Mouse (Mus musculus): ENCODE results near the gene Slc6a2.
A peak's percentile ranks its signal among the peaks of the same experiment; 100 is the strongest.

Slc6a2 gene

DNA sequence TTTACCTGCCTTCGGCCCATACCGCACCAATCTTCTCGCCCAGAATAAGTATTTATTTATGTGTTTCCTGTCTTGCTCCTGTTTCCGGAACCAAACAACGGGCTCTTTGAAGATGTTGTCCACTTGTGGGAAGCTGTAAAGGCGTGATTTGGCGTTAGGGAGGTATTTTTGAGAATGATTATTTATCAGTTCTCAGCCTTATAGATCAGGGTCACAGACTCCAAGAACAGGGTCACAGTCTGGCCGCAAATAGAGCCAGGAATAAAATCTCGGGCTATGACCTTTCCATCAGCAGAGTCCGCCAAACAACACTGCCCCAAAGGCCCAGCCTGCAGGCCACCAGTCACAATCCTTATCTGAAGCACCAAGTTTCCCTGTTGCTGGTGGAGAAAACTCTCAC lies at the start of gene Slc6a2:
Slc6a2 (plus strand) TSS at position 301 of the 400 bp plus-strand sequence.
- DNase-seq (ENCODE audit: low spot score) = no peak

DNA sequence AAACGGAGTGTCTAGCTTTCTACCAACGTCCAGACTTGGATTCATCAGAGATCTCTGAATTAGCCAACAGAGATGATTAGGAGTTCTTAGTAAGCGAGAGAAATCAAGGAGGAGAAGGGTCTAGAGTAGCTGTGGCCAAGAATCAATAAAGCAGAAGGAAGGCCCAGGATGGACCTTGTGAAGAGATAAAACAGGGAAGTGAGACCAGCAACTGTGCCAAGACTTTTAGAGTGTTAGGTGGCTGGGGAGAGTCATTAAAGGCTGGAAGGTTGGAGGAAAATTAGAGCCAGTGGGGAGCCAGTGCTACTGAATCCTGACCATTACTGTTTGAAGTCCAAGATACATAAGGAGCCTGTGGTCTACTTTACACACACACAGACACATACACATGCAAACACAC lies 48.4 kb upstream of the Slc6a2 start:
- no peak for DNase-seq (ENCODE audit: low spot score)

DNA sequence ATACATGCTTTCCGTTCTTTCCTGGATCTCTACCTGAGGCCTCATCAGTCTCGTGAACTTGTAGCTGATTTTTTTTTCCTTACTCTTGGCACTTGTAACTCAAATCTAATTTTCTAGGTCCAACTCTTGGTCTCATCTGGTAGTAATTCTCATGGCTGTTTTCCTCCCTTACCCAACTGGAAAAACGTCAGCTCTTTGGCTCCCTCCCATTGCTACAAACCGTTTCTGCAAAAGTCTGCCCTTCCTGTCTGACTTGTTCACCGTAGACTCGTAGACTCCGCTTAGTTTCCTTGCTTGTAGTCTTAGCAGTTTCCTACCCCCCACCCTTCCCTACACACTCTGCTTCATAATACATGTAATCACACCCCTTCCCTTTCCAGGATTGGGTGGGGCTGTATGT lies 46.5 kb upstream of the Slc6a2 start:
- DNase-seq (ENCODE audit: low spot score) = no peak

DNA sequence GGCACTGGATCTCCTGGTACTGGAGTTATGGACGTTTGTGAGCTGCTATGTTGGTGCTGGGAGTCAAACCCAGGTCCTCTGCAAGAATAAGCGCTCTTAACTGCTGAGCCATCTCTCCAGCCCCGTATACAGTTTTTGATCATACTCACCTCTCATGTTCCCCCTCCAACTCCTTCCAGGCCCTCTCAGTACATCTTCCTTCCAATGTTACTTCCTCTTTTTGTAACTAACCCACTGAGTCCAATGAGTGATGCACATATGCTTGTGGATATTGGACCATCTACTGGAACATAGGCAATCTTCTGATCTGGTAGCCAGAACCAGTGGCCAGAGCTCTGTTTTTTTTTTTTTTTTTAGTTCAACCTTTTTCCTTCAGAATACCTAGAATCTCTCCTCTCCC lies 43.8 kb upstream of the Slc6a2 start:
- no peak for DNase-seq (ENCODE audit: low spot score)

DNA sequence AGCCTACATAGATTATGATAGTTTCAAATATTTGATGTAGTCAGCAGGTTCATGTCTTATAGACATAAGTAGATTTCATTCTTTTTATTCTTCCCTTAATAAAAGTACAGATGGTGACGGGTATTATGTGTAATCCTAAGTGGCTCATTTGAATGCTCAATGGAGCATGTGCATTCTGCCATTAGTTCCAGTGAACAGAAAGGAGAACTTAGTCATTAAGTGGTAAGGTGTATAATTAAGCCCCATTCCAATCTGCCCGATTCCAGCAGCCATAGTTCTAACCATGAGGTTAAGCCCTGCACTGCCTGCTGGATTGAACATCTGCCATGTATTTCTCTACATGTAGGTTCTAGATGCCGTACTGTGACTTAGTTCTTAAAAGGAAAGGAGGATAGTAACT lies 38.1 kb upstream of the Slc6a2 start:
- DNase-seq (ENCODE audit: low spot score) = no peak

DNA sequence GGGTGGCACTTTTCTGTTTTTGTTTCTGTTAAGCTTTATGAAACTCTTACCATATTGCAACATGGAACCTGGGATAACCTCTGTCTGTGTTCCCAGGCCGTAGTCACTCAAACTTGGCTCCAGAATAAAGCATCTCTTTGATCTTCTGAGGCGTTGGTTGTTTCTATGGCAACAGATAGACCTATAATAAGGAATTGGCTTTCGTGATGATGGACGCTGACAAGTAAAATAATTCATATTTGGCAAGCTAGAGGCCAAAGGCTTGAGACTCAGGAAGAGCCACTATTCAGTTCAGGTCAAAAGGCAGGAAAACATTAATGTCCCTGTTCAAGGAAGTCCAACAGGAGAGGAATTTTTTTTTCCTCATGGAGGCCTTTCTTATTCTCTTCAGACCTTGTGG lies 30.9 kb upstream of the Slc6a2 start:
- peak; percentile 15 for DNase-seq (ENCODE audit: low spot score)

DNA sequence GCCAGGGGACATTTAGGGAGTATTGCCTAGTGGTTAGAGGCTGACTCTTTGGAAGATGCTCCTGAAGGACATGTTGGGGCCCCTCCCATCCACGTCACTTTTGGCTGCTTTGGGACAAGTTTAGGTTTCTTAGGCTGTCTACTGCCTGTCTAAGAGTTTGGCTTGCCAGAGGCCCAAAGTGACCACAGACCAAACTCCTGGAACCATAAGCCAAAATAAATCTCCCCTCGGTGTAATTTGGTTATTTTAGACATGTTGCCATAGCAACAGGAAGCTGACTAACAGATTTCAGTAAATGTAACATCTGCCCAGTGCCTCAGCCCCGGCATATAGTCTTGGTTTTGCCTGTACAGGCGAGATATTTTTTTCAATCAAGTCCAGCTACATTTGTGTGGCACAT lies 21.8 kb upstream of the Slc6a2 start:
- DNase-seq (ENCODE audit: low spot score) = no peak

DNA sequence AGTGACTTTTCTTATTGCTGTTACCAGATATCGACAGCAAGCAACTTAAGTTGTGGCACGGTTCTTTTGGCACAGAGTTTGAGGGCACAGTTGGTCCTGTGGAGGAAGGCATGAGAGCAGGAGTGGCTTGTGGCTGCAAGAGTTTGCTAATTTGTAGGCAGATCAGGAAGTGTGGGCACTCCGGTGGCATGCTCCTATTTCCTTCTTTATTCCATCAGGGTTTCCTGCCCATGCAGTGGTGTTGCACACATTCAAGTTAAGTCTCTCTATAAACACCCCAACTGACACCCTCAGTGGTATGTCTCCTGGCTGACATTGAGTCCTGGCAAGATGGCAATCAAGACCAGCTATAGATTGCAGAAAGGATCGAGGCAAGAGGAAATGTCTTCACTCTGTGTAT lies 10.8 kb upstream of the Slc6a2 start:
- no peak for DNase-seq (ENCODE audit: low spot score)

DNA sequence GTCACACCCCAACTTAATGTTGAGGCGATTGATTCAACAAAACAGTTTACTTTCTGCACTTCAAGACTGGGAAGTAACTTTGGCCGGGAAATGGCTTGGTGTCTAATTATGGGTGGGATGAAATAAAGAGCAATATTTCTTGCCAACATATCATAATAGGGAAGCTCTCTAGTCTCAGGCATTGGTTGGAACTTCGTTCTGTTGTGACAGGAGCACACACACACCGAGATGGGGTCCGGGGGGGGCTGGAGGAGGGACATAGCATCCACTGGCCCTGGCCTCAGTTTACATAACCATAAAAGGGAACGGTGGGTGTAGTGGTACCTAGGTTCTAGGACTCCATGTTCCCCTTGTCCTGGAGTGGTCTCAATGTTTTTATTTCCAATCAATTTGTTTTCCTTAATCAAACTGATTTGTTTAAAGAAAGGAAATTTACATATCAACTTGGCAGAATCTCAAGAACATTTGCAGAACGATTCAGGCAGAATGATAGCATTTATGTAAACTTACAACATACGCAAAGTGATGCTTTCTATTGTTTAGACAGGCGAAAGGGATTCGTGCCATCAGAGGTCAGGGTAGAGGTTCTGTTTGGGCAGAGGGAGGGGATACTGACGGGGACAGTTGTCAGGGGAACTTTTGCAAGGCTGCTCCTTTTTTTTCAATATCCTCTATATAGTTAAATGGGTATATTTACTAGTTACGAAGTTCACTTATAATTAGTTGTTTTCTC lies 9.1 kb upstream of the Slc6a2 start:
- no peak for DNase-seq (ENCODE audit: low spot score)

DNA sequence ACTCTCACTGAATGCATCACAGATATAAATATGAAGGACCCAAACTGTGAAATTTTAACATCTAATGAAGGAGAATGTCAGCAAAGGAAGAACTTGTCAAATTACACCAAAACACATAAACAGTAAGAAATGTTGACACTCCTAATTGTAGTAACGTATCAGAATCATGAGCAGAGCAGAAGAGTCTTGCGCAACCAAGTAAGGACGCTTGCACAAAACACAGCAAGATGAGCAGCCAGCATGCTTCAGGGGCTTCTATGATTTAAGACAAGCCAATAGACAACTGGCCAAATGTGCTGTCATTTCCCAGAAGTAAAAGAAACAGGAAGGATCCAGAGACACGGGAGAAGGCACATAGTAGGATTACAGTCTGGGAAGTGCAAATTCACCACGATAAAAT lies 5.8 kb upstream of the Slc6a2 start:
- DNase-seq (ENCODE audit: low spot score) = no peak

DNA sequence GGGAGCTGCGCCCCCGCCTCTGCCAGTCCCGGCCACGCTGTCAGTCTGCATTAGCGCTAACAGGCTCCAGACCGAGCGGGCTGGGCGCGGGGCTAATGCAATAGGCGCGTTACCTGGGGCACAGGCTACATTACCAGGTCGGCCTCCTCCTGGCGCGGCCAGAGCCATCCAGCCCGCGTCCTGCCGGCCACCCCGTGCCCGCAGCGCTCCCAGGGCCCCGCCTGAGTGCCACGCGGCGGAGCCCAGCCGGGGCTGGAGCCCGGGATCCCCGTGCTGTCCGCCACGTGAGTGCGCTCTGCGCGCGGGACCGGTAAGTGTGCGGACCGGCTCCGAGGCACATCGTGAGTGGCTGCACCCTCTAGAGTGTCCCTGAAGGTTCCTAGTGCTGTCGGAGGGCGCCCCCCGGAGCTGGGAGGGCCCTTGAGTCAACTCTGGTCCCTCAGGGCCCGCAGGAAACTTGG lies 602 bp downstream of the Slc6a2 start:
- DNase-seq (ENCODE audit: low spot score) = peak; percentile 12

DNA sequence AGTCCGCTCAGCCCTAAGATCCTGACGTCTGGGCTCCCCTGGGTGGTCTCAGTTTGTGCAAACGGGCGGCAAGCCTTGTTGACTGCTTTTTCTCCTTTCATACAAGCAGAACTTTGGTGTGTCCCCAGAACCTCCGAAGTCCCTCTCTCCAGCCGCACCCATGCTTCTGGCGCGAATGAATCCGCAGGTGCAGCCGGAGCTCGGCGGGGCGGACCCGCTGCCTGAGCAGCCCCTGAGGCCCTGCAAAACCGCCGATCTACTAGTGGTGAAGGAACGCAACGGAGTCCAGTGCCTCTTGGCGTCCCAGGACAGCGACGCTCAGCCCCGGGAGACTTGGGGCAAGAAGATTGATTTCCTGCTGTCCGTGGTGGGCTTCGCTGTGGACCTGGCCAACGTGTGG lies 1.2 kb downstream of the Slc6a2 start:
- DNase-seq (ENCODE audit: low spot score) = peak; percentile 24

DNA sequence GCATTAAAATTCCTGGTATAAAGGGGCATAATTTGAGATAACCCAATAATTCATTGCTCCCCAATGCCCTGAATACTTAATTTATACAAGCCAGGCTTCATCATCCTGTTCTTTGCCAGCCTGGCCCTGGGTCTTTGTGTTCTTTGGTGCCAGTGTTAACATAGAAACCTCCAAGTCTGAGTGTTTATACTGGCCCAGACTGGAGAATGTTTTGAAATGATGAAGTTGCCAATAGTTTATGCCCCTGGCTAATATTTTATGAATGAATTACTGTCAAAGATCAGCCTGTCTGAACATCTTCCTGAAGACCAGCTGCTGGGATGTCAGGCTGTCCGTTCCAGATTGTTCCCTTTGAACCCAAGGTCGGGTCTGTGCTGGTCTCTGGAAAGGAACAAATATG lies 4.7 kb downstream of the Slc6a2 start:
- no peak for DNase-seq (ENCODE audit: low spot score)

DNA sequence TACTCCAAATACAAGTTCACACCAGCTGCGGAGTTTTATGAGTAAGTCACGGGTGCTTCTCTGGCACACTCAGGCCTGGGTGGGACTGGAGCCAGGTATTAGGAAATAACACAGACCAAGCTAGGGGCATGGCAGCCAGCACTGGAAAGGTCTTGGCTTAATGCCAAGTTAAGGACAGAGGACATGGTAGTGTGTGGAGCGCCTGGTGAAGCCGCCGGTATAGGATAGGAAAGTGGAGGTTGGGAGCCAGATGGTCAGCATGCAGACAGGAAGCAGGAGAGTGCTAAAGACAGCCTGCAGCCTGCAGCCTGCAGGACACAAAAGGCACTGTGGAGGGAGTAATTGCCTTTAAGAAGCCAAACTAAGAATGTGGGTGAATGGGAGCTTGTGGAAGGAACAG lies 13.1 kb downstream of the Slc6a2 start:
- no peak for DNase-seq (ENCODE audit: low spot score)

DNA sequence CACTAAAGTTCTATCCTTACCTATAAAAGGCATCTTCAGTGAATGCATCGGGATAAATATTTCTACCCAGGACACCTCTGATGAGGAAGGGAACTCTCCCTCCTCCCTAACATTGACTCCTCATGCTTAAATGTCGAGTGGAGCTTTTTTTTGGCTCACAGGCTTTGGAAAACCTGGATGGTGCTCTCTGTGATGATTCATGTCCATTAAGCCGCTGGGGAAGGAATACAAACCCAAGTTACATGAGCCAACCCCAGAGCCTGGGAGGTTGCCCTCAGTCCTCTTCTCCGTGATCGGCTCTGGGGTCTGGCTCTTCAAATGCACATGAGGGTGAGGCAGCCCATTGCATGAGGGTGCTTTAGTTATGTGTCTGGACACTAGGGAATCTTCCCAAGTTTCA lies 16.8 kb downstream of the Slc6a2 start:
- no peak for DNase-seq (ENCODE audit: low spot score)

DNA sequence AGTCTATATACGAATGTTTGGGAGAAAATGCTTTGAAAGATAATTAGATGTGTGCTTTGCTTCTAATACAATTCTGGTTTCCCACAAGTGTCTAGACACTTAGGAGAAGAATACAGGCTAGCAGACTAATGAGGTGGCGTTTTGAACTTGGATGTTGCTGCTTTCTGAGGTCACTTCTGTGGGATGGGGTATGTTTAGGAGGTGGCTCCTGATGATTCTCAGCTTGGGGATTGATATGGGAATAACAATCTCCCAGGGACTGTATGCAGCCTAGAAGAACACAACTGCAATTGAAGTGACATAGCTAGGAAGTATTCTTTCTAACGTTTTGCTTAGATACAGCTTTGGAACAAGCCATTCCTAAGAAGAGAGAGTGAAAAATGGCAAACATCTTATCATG lies 22.6 kb downstream of the Slc6a2 start:
- DNase-seq (ENCODE audit: low spot score) = no peak

DNA sequence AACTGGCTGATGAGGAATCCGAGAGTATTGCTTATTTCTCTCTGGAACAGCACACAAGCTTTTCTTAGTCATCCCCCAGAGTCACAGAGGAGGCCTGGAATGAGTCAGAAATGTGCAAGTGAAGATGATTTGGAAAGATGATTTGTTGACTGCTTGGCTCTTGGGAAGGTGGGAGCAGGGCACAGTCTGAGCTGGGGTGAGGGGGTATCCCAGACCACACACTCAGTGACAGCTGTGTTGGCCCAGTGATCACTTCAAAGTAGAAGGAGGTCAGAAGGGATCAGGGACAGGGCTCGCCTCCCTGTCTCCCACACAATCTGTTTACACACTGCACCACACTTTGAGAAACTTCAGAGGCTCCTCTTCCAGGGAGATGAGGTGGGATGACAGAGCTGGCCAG lies 24.5 kb downstream of the Slc6a2 start:
- no peak for DNase-seq (ENCODE audit: low spot score)

DNA sequence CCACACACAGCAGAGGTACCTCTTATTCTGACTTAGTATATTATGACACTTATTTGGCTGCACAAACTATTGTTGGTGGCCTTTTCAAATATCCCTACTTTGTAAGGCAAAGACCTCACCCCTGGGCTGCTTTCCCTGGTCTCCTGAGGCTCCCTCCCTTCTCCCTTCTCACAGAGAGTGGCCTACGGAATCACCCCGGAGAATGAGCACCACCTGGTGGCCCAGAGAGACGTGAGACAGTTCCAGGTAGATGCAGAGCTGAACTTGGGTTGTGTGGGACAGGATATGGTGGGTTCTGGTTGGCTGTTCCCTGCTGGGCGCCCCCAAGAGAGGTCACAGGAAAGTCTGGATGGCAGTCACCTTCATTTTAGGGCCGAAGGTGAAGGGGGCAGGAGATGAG lies 37.0 kb downstream of the Slc6a2 start:
- DNase-seq (ENCODE audit: low spot score) = peak; percentile 47

DNA sequence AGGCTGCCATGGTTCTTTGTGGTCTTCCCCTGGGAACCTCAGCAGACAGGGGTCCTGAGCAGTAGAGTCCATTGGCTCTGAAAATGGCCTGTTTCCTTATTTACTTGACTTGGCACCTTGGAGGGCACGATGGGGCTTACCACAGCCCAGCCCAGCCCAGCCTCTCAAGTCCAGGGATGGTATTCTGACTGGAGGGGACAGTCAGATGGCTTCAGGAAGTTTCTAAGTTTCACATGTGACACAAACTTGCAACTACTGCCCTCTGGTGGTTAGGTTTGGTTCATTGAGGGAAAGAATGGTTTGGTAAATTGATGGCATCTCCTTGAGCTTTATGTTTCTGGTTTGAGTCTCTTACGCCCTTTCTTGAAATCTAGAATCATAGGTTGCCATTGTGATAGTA lies 38.7 kb downstream of the Slc6a2 start:
- DNase-seq (ENCODE audit: low spot score) = peak; percentile 90

DNA sequence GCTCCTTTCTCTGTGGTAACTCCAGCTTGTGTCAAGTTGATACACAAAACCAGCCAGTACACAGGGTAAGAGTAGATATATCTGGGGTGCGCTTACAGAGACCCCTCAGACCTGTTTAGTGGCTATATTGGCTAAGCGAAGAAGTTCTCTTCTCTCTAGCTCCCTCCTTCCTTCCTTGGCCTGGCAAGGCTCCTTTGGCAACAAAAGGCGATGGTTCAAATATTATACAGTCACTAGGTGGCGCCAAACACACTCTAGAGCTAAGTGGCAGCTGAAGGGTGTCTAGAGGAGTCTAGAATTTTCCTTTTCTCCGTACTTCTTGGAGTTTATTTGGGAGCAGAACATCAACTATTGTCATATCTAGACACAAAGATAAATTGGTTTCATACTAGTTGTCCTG lies 50.4 kb downstream of the Slc6a2 start:
- peak; percentile 91 for DNase-seq (ENCODE audit: low spot score)

DNA sequence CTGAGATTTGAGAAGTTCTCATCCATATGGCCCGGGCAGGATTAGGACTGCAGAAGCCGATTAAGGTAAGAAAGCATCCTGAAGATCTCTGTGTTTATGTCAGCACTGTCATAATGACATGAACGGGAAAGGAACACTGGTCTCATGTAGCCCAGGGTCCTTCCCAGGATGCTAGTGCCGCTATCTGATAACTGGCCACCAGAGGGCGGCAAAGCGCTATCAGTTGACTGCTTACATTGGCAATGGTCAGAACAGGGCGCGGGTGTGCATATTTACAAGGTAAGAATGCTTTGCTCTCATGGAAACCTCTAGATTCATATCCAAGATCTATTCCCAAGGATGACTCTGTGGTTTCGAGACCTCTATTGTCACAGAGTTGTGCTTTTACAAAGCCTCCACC lies 51.6 kb downstream of the Slc6a2 start:
- DNase-seq (ENCODE audit: low spot score) = peak; percentile 95

DNA sequence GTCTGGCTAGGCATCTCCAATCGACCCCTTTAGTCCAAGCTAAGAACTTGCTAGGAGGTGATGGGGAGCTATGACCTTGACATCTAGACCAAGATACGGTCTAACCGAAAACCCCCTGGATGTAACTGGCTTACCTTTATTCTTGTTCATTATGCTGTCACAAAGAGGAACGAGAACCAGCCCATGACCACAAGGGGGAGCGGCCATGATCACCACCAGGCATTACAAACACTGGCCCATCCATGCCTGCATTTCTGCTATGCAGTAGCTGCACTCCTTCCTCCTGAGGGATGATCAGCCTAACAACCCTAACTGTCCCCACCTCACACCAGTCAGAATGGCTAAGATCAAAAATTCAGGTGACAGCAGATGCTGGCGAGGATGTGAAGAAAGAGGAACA lies 52.3 kb downstream of the Slc6a2 start:
- no peak for DNase-seq (ENCODE audit: low spot score)

DNA sequence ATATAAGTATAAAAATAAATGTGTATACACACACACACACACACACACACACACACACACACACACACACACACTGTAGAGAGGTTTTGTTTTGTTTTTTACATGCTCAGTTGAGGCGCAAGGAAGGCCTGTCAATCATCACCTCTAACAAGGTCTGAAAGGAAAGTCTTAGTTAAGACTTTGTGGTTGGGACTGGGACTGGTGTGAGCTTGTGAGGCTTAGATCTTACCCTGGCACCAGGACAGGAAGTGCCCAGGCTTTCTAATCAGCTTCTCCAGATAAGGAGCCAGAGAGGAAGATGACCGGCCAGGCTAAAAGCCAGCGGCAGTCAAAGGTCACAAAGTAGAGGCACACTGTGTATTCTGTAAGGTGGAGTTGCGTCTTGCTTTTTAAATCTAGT lies 54.4 kb downstream of the Slc6a2 start:
- no peak for DNase-seq (ENCODE audit: low spot score)

DNA sequence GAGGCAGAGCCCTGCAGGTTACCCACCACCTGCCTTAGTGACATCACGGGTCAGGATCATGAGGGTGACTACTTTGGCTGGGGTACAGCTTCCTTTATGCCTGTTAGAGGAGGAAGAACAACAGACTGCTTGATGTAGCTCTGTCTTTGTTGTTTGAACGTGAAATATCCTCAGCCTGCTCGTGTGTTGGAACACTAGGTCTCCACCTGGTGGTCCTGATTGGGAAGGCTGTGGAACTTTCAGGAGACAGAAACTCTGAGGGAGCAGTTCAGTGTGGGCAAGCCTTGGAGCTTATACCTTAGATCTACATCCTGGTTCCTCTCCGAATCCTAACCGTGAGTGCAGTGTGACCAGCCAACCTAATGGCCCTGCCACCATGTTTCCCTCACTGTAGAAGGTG lies 61.9 kb downstream of the Slc6a2 start:
- DNase-seq (ENCODE audit: low spot score) = no peak

DNA sequence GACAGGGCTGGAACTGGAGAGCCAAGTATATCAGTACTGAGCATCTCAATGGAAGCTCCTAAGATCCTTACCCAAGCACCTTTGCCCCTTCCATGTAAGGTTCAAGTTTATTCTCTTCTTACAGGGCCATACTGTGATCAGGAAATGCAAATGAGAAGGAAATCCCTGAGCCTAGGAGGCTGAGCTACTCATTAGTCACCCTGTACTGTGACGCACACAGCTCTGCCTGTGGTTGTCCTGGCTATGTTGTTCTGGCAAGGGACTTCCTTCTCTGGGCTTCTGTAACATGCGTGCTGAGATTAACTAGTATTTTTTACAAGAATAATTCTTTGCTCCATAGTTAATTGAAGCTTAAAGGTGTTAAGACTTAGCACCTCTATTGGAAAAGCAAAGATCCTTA lies 70.8 kb downstream of the Slc6a2 start:
- no peak for DNase-seq (ENCODE audit: low spot score)
